Mouse (Mus musculus) kidney, postnatal 0 days (tissue): ENCODE results near the gene 9930022D16Rik. TPM values are rescaled to one million over a fixed set of nuclear protein-coding genes. Genes with fewer than 3 reads are reported as not detected.
A peak's percentile ranks its signal among the peaks of the same experiment; 100 is the strongest.

Experiments
- ATAC-seq: fragments of 200-750 bp; cut with Nextera tagmentation; replicated peaks from 2 replicates; pipeline ENCODE4 v1.8.0; 2017; ENCODE audit warnings: low read depth, moderate number of reproducible peaks, moderate TSS enrichment, moderate library complexity; ENCODE audit not compliant: low FRiP score
- DNase-seq: peaks from one replicate; pipeline ENCODE4 v3.0.0-alpha.2; 2016; ENCODE audit warnings: low spot score
- H3K27ac ChIP-seq: fragments of 300-500 bp; sonication (generic); 2 replicates; pipeline ENCODE4 v1.5.1; 2014; ENCODE audit warnings: mild to moderate bottlenecking
- H3K27me3 ChIP-seq: fragments of 300-500 bp; sonication (generic); 2 replicates; pipeline ENCODE4 v1.6.1; 2014; ENCODE audit warnings: low read length, mixed read lengths; ENCODE audit not compliant: insufficient read depth
- H3K36me3 ChIP-seq: fragments of 300-500 bp; sonication (generic); 2 replicates; pipeline ENCODE4 v1.6.1; 2014; ENCODE audit warnings: low read length, mixed read lengths; ENCODE audit not compliant: insufficient read depth
- H3K4me1 ChIP-seq: fragments of 300-500 bp; sonication (generic); replicated peaks from 2 replicates; pipeline ENCODE4 v1.6.1; 2014; ENCODE audit warnings: antibody characterized with exemption, low read length, mixed read lengths; ENCODE audit not compliant: insufficient read depth
- H3K4me2 ChIP-seq: fragments of 300-500 bp; sonication (generic); 2 replicates; pipeline ENCODE4 v1.6.1; 2014; ENCODE audit warnings: mild to moderate bottlenecking, low read length, moderate library complexity, mixed read lengths
- H3K4me3 ChIP-seq: fragments of 300-500 bp; sonication (generic); replicated peaks from 2 replicates; pipeline ENCODE4 v1.5.1; 2014; ENCODE audit warnings: low read depth, low read length
- H3K9ac ChIP-seq: fragments of 300-500 bp; sonication (generic); 2 replicates; pipeline ENCODE4 v1.6.1; 2014; ENCODE audit warnings: low read depth, low read length
- H3K9me3 ChIP-seq: fragments of 300-500 bp; sonication (generic); replicated peaks from 2 replicates; pipeline ENCODE4 v1.6.1; 2016; ENCODE audit warnings: low read length, inconsistent platforms, mixed read lengths
- CTCF ChIP-seq: IDR thresholded peaks from 2 replicates; pipeline ENCODE4 v1.5.1; 2016; ENCODE audit warnings: antibody characterized with exemption, low read depth, mild to moderate bottlenecking, moderate library complexity
- WGBS: fragments of 180-500 bp; shearing (Covaris S2); extraction: QIAGEN DNeasy Blood & Tissue Kit; methylation state at CpG from one replicate; pipeline ENCODE4 v1.1.7; 2014; 5-methylcytosine and 5-hydroxymethylcytosine counted together
- polyA plus RNA-seq: library from polyadenylated mRNA; unstranded; fragments of >200 nt; fragmentation: Nextera tagmentation; extraction: Ambion mirVana; gene quantifications from 2 replicates; pipeline ENCODE4 v1.2.1, GENCODE M21; 2015

The 9930022D16Rik gene
- polyA plus RNA-seq, 1 experiment from 2014 or later, result 0.04 TPM

DNA sequence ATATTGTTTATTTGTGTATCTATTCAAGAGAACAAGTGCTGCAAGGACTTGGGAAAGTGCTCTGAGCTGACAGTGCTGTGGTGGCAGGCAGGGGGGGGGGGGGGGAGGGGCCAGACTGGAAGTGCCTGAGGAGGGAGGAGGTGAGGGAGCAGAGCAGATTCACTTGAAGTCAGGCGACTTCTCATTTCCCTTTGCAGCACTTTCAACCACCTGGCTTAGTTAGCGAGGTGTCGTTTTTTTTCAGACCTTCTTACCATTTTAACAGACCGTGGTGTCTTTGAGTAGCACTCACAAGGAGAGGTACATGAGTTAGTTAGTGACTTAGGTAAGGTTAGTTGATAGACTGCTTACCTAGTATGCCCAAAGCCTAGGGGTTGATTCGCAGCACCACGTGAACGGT, 38.3 kb upstream of the 9930022D16Rik start:
- no peaks in the 10 kb centered on the region for H3K9me3 ChIP-seq
- DNase-seq, result no peak
- no peak overlapping the region for H3K4me3 ChIP-seq
- H3K27me3 ChIP-seq, result no peaks in the 10 kb centered on the region
- no peak for ATAC-seq
- no peak overlapping the region for H3K9ac ChIP-seq
- no peak overlapping the region for H3K27ac ChIP-seq
- TF ChIP-seq CTCF, result no peak
- no peaks in the 10 kb centered on the region for H3K36me3 ChIP-seq
- peaks cover 16% of the 10 kb centered on the region; the same call in 1 of the 2 replicates for H3K4me1 ChIP-seq
- WGBS, result 76% methylated on average over 7 of the region's 7 CpGs
- H3K4me2 ChIP-seq, result no peak overlapping the region

DNA sequence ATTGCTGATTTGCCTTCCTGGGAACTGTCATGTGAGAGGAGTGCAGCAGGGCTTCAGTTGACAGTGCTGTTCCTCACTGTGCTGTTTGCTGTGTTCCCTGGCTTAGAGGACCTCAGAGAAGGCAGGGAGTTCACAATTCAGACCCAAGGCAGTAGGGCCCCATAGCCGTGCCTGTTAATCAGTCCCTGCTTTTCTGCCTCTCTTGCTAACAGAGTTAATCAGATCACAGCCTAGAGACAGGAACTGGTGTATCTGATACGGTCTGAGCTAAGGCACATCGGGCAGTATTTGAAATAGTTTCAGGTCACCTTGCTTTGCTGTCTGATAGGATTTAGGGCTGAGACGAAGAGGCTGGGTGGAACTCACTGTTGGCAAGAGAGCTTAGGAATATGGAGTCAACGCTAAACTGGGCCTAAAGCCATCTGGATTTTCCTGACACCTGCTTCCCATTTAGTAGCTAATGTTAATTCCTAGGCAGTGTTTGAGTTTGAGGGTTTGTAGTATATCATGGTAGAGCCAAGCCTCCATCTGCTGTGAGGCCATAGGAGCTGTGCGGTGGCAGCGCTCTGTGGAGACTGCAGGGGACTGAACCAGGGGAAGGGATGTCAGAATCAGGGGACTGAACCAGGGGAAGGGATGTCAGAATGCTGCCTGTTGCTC, 37.1 kb upstream of the 9930022D16Rik start:
- DNase-seq, result no peak

DNA sequence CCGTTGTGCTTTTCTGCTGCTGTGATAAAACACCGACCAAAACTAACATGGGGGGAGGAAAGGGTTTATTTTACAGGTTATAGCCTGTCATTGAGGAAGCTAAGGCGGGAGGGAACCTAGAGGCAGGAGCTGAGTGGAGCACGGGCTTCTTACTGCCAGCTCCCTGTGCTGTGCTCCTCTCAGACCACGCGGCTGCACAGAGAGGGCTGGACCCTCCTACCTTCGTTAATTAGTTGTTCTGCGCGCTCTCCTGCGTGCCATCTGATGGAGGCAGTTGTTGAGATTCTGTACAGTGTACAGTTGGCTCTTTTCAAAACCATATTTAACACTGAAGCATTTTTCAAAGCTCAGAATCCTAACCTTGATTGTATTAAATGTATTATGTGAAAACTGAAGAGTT, 36.2 kb upstream of the 9930022D16Rik start:
- Histone ChIP-seq H3K27me3 (no peaks in the 10 kb centered on the region), H3K4me1 (peaks cover 16% of the 10 kb centered on the region; the same call in 1 of the 2 replicates), H3K36me3 (no peaks in the 10 kb centered on the region), H3K9me3 (no peaks in the 10 kb centered on the region), H3K9ac (no peak overlapping the region), H3K4me2 (no peak overlapping the region), H3K4me3 (no peak overlapping the region), H3K27ac (no peak overlapping the region)
- 25% methylated on average over 10 of the region's 10 CpGs for WGBS
- no peak for DNase-seq
- no peak for TF ChIP-seq CTCF
- no peak for ATAC-seq

More for the DNA sequence above, 37.1 kb upstream of the 9930022D16Rik start:
- peaks cover 16% of the 10 kb centered on the region; the same call in 1 of the 2 replicates for H3K4me1 ChIP-seq
- no peaks in the 10 kb centered on the region for H3K36me3 ChIP-seq
- H3K27ac ChIP-seq, result peak overlapping the region; percentile 36; the same call in 1 of the 2 replicates
- 54% methylated on average over 7 of the region's 7 CpGs for WGBS
- no peaks in the 10 kb centered on the region for H3K9me3 ChIP-seq
- H3K4me3 ChIP-seq, result no peak overlapping the region
- no peak overlapping the region for H3K4me2 ChIP-seq
- H3K27me3 ChIP-seq, result no peaks in the 10 kb centered on the region
- no peak for TF ChIP-seq CTCF
- H3K9ac ChIP-seq, result no peak overlapping the region
- no peak for ATAC-seq

DNA sequence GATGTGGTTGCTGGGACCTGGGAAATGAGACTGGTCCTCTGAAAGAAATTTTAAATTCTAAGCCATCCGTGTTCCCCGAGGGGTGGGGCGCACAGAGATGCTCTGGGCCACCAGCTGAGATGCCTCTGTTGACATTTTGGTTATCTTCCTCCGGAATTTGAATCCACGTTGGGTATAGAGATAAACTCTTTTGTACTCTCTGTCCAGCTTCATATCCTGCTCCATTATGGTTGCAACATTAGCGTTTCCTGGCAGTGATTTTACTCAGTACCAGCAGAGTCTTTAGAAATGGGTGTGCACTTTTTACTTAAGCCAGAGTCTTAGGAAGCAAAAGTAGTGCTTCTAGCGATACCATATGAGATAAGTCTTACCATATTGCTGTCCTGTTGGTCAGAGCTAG, 35.7 kb upstream of the 9930022D16Rik start:
- 66% methylated on average over 7 of the region's 7 CpGs for WGBS
- ATAC-seq, result no peak

DNA sequence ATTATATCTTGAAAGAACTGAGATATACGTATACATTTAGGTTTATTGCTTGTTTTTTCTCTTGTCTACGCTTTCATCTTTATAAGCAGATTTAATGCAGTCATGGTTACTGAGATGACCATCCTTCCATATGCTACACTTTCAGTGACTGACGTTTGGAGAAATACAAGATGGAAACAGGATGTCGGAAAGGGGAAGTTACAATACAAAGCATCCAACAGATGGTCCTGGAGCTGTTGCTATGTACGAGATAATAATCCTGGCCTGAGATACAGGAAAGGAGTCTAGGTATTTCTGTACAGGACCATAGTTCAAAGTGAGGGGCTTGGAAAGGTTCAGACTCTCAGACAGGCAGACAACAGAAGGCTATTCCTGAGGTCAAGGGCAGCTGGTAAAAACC, 33.1 kb upstream of the 9930022D16Rik start:
- Histone ChIP-seq H3K27me3 (no peaks in the 10 kb centered on the region), H3K36me3 (no peaks in the 10 kb centered on the region), H3K4me2 (no peak overlapping the region), H3K9me3 (no peaks in the 10 kb centered on the region), H3K4me1 (peaks cover 24% of the 10 kb centered on the region; the same call in 1 of the 2 replicates), H3K4me3 (no peak overlapping the region), H3K9ac (no peak overlapping the region), H3K27ac (no peak overlapping the region)
- ATAC-seq, result no peak
- 65% methylated on average over 5 of the region's 5 CpGs for WGBS
- no peak for TF ChIP-seq CTCF
- DNase-seq, result no peak

More for the DNA sequence above, 35.7 kb upstream of the 9930022D16Rik start:
- no peak overlapping the region for H3K27ac ChIP-seq
- H3K4me2 ChIP-seq, result no peak overlapping the region
- no peaks in the 10 kb centered on the region for H3K36me3 ChIP-seq
- peaks cover 16% of the 10 kb centered on the region; the same call in 1 of the 2 replicates for H3K4me1 ChIP-seq
- H3K4me3 ChIP-seq, result no peak overlapping the region
- DNase-seq, result no peak
- no peaks in the 10 kb centered on the region for H3K9me3 ChIP-seq
- TF ChIP-seq CTCF, result no peak
- no peaks in the 10 kb centered on the region for H3K27me3 ChIP-seq
- no peak overlapping the region for H3K9ac ChIP-seq

DNA sequence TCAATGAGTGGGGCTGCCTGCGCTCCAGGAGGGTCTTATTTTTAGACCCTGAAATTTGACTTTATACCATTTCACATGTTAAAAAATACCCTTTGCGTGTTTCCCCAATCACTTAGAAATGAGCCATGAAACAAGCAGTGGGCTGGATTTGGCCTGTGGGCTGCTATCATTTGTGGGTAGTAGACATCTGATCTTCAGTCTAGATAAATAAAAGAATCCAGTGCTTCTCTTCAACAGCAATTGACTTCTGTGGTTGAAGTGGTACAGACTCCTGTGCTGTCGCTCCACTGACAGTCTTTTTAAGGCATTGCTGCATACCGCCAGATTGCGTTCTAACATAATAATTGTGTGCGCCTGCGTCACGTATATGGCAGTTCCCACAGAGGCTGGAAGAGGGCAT, 28.4 kb upstream of the 9930022D16Rik start:
- Histone ChIP-seq H3K9ac (0 out of 2 replicates have a peak overlapping the region, but pooled peaks have one; percentile 18), H3K4me2 (no peak overlapping the region), H3K9me3 (no peaks in the 10 kb centered on the region), H3K27me3 (no peaks in the 10 kb centered on the region), H3K36me3 (no peaks in the 10 kb centered on the region), H3K4me3 (no peak overlapping the region), H3K4me1 (0 out of 2 replicates have a peak, but pooled peaks cover 8% of the 10 kb centered on the region), H3K27ac (0 out of 2 replicates have a peak overlapping the region, but pooled peaks have one; percentile 8)
- WGBS, result 84% methylated on average over 8 of the region's 8 CpGs
- DNase-seq (no peak), ATAC-seq (no peak)
- no peak for TF ChIP-seq CTCF
